Mouse (Mus musculus): ENCODE measurements at regions not wholly inside any gene's neighbourhood (a gene's known extent, or its start where the extent isn't known, plus 50 kb on each side); places are given as distances from the start of the nearest gene placed in this dataset.

- TF ChIP-seq CTCF (IDR thresholded peaks at IDR 0.05; ENCODE audit: borderline replicate concordance, insufficient read depth, low read length), result no peak
- no peak for TF ChIP-seq POLR2A (IDR thresholded peaks at IDR 0.05; ENCODE audit: low read depth, low read length)
Measured at GRCm38 (mm10) chr7:70069662-70070061, 296.9 kb downstream of the Nr2f2 start.

All from embryonic fibroblast, embryonic 13.5 days (primary cell).